Mouse (Mus musculus) kidney, postnatal 4 days (tissue): ENCODE measurements around the gene Bmp6.
A peak's percentile ranks its signal among the peaks of the same experiment; 100 is the strongest.

Experiments used
- DNase-seq, 2 experiments: peaks; one replicate each; pipeline ENCODE4 v3.0.0; 2021; ENCODE audit warnings: mixed read lengths in 2 of 2

Gene Bmp6

DNA sequence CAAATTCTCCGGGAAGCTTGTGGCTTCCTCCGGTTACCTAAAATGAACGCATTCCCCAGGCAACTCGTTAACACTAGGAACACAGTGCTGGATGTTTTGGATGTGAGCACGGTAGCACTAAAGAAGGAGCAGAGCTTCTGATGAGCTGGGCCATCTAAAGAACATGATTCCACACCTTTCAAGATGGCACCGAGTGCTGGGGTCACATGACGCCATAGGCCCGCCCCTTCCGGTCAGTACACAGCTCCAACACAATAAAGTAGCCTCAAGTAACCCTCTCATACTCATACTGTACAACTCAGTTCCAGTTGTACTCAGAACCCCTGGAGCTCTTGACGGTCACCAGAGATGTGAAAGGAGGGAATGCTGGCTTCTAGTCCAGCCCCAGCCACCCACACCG is 171.7 kb downstream of the Bmp6 start:
- no peak for DNase-seq

DNA sequence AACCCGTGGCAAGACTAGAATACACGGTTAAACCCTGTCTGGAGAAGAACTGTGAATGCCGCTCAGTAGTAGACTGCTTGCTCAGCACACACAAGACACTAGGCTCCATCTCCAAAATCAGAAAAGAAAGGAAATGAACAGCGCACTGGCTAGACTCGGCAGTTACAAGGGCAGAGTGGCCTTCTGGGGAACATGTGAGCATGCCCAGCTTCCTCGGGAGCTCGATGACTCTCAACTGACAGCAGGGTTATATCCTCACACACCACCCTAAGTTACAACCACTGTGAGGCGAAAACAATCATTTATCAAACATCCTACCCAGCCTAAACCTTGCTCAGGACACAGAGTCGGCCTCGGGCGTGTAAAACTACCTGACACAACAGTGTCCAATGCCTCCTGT is 175.4 kb downstream of the Bmp6 start:
- DNase-seq = no peak

- no peak for DNase-seq
Observed at GRCm38 (mm10) chr13:38522056-38522654, 177.2 kb downstream of the Bmp6 start.

GRCm38 (mm10) chr13:38523231-38523630 is 178.3 kb downstream of the Bmp6 start:
- DNase-seq = no peak

- no peak for DNase-seq
Observed at GRCm38 (mm10) chr13:38525261-38525660, 180.4 kb downstream of the Bmp6 start.

GRCm38 (mm10) chr13:38526116-38526515 is 181.2 kb downstream of the Bmp6 start:
- DNase-seq = peak in 1 of 2 experiments; percentile 19

- DNase-seq = peak in 1 of 2 experiments; percentile 52
Observed at GRCm38 (mm10) chr13:38527041-38527796, 182.3 kb downstream of the Bmp6 start.

GRCm38 (mm10) chr13:38527797-38528650 is 183.1 kb downstream of the Bmp6 start:
- peak; percentile 93 to 94 for DNase-seq

DNA sequence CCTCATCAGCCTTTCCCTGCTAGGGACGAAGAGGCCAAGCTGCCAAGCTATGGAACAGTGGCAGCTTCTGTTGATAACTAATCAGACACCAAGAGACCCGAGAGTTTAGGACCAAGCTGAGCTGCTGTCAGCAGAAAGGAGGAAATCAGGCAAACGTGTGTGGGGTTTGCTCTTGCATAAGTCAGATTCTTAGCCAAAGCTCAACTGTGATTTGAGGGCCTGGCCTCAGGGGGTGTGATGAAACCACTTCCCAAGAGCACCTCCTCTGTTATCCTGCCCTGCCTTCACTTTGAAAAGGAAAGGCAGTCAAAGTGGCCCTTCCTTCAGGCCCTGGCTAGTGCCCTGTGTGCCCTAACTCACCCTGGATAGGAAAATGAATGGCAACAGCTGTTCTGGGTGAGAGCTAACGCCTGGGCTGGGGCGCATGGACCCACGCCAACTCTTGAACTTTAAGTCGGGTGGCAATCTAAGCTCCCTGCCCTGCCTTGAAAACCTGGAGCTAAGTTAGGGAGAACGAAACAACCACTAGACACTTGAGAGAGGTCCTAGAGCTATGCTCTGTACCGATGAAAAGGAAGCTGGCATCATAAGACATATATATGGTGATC is 183.9 kb downstream of the Bmp6 start, which contains the start of gene Txndc5:
Txndc5 (minus strand) TSS at position 138 of the 608 bp plus-strand sequence.
- peak in 1 of 2 experiments; percentile 13 for DNase-seq

DNA sequence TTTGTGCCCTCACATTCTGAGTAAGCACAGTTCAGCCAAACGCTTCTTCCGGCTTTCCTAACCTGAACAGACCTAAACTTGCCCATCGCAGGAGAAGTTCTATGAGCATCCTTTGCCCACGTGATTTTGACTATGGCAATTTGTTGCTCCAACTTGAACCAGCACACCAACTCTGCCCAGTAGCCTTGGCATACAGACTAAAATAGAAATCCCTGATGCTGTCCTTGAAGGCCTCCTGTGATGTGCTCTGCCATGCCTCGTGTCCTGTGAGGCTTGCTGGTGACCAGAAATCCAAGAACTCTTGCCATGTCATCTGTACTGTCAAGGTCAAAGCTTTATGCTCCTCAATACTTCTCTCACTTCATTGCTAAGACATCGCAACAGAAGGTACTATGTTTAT is 184.7 kb downstream of the Bmp6 start:
- DNase-seq = no peak

- DNase-seq = no peak
Observed at GRCm38 (mm10) chr13:38531498-38531897, 186.6 kb downstream of the Bmp6 start.

DNA sequence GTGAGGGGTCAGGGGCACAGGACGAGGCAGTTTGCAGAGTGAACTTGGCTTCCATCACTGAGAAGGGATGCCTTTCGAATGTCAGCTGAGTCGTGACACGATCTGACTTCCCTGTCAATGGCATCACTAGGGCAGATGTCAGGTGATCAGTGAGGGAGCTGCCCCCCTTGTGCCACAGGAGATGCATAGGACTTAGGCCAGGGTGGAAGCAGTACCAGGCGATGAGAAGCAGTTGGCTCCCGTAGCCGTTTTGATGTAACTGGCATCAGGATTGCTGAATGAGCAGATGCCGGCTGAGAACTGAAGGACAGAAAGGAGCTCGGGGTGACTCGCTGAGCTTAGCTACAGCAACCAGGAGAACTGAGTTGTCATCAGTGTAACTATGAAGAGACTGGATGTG is 188.6 kb downstream of the Bmp6 start:
- no peak for DNase-seq

DNA sequence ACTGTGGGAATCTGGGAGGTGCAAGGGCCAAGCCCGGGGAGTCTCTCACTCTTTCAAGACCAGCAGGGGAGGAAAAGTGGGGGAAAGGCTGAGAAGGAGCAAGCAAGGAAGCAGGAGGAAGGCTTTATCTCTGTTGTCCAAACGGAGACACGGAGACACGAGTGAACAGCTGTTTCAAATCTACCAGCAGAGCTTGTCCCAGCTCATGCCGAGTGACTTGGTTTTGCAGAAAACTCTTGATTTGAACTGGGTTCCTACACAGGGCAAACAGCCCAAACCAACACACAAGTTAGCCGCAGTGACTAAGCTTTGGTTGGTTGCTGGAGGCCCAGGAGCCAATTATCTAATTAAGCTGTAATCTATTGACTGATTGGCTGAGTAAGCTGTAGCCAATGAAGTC is 189.1 kb downstream of the Bmp6 start:
- DNase-seq = peak in 1 of 2 experiments; percentile 14

DNA sequence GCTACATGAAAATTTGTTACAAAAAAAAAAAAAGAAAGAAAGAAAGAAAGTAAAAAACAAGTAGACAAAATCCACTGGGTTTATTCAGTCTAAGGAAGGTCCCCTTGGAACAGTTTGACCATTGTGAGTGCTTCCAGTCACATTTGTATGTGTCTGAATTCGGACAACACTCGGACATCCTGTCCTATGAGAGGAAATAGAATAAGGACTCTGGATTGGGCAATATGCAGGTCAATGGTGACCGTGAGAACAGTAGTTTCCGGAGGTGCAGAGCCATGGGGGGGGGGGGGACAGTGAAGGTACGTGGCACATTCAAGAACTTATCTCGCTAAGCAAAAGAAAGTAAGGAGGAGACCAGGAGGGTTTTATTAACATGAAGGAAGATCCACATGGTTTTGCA is 189.8 kb downstream of the Bmp6 start:
- DNase-seq = no peak

DNA sequence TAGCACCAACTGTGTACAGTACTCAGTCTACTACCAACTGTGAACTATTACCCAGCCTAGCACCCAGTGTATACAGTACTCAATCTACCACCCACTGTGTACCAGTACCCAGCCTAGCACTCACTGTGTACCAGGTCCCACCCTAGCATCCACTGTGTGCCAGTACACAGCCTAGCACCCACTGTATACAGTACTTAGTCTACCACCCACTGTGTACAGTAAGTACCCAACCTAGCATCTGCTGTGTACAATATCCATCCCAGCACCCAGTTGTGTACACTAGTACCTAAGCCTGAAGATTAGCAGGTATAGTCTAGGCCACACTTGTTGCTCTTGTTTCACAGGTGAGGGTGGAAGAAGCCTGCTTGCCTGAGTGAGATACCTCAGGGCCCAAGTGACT is 192.6 kb downstream of the Bmp6 start:
- DNase-seq = no peak

GRCm38 (mm10) chr13:38539192-38539900 is 194.4 kb downstream of the Bmp6 start:
- DNase-seq = no peak

- DNase-seq = no peak
Observed at GRCm38 (mm10) chr13:38543455-38544125, 198.7 kb downstream of the Bmp6 start.

DNA sequence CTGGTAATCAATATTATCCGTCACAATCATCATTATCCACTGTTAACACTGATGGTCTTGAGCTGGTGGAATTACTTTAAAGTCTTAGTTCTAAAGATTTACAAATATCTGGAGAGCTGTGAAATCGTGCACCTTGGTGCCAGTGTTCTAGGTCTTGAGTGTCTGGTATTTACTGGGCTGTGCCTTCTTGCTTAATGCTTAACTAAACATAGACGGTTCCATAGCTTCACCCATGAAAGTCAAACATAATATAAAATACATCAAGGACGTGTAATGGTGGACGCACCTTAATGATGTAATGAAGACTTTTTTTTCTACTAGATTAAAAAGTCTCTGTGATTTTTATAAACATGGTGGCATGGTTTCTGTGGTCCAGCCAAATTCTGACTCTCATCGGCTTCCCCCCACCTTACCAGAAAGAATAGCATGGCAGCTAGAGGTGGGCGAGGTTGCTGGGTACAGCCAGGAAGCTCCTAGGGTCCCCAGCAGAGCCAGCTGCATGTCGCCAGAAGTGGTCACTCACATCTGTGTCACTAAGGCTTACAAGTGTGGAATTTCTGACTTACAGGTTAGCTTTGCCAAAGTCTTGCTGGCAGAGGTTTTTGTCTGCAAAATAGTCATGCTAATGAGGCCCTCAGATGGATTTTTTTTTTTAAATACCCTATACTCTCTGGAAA is 200.0 kb downstream of the Bmp6 start:
- DNase-seq = no peak

- DNase-seq = no peak
Observed at GRCm38 (mm10) chr13:38545460-38545859, 200.6 kb downstream of the Bmp6 start.

DNA sequence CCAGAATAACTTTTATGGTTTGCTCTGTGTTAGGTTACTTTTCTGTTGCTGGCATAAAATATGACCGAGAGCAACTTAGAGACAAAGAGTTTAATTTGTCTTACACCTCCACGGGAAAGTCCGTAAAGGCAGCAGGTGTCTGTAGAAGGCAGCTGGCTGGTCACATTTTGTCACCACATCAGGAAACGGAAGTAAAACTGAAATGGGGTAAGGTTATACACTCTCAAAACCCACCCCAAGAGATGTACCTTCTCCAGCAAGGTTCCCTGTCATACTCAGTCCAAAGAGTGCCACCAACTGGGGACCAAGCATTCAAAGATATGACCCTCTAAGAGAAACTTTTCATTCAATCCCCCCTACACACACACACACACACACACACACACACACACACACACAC is 201.8 kb downstream of the Bmp6 start:
- no peak for DNase-seq

DNA sequence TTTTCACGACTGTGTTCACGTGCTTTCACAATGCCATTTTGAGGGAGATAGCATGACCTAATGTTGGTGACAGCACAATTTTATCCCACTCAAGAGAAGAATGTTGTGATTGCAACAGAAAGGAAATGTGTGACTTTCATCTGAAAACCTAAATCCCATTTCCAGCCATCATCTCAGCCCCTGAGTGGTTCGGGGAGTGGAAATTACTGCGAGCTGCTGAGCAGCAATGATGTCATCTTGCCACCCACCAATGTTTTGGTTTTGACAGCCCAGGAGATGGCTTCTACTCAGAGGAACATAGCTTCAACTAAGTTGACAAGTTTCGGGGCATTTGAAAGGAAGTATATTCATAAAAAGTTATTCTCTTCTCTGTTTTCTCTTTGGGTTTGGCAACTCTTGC is 202.8 kb downstream of the Bmp6 start:
- DNase-seq = no peak
